Mouse (Mus musculus): Measurements from ENCODE around the gene Pde4a.
"Not testable (repeated sequence)": the region's sequence is repeated elsewhere in the genome, so short reads cannot be mapped to it uniquely, and the experiment has no call there.

The Pde4a gene

GRCm38 (mm10) chr9:21216050-21216841, 50.7 kb downstream of the Pde4a start:
- in situ Hi-C loops (cut with MboI; ENCODE audit: low sequenced_read_pairs) = no loop called here

GRCm38 (mm10) chr9:21219820-21220219, 54.3 kb downstream of the Pde4a start:
- in situ Hi-C loops (cut with MboI; ENCODE audit: low sequenced_read_pairs) = no loop called here

- in situ Hi-C loops (cut with MboI; ENCODE audit: low sequenced_read_pairs) = no loop called here
Observed at GRCm38 (mm10) chr9:21220490-21221382, 55.2 kb downstream of the Pde4a start.

GRCm38 (mm10) chr9:21221383-21221929, 55.9 kb downstream of the Pde4a start:
- in situ Hi-C loops (cut with MboI; ENCODE audit: low sequenced_read_pairs) = no loop called here

GRCm38 (mm10) chr9:21223490-21223889, 58.0 kb downstream of the Pde4a start:
- in situ Hi-C loops (cut with MboI; ENCODE audit: low sequenced_read_pairs) = not testable (repeated sequence)

- in situ Hi-C loops (cut with MboI; ENCODE audit: low sequenced_read_pairs) = no loop called here
Observed at GRCm38 (mm10) chr9:21223906-21224305, 58.4 kb downstream of the Pde4a start.

- in situ Hi-C loops (cut with MboI; ENCODE audit: low sequenced_read_pairs) = no loop called here
Observed at GRCm38 (mm10) chr9:21224576-21225414, 59.3 kb downstream of the Pde4a start.

GRCm38 (mm10) chr9:21225415-21225758, 59.9 kb downstream of the Pde4a start:
- in situ Hi-C loops (cut with MboI; ENCODE audit: low sequenced_read_pairs) = no loop called here

- in situ Hi-C loops (cut with MboI; ENCODE audit: low sequenced_read_pairs) = no loop called here
Observed at GRCm38 (mm10) chr9:21227342-21227741, 61.8 kb downstream of the Pde4a start.

GRCm38 (mm10) chr9:21231551-21231950, 66.0 kb downstream of the Pde4a start:
- in situ Hi-C loops (cut with MboI; ENCODE audit: low sequenced_read_pairs) = no loop called here

GRCm38 (mm10) chr9:21232867-21233266, 67.4 kb downstream of the Pde4a start:
- in situ Hi-C loops (cut with MboI; ENCODE audit: low sequenced_read_pairs) = no loop called here

- in situ Hi-C loops (cut with MboI; ENCODE audit: low sequenced_read_pairs) = no loop called here
Observed at GRCm38 (mm10) chr9:21233366-21233765, 67.9 kb downstream of the Pde4a start.

GRCm38 (mm10) chr9:21233805-21234204, 68.3 kb downstream of the Pde4a start:
- in situ Hi-C loops (cut with MboI; ENCODE audit: low sequenced_read_pairs) = no loop called here

GRCm38 (mm10) chr9:21235341-21235740, 69.8 kb downstream of the Pde4a start:
- in situ Hi-C loops (cut with MboI; ENCODE audit: low sequenced_read_pairs) = no loop called here

GRCm38 (mm10) chr9:21236991-21237367, 71.5 kb downstream of the Pde4a start:
- in situ Hi-C loops (cut with MboI; ENCODE audit: low sequenced_read_pairs) = no loop called here

GRCm38 (mm10) chr9:21237368-21238003, 72.0 kb downstream of the Pde4a start:
- in situ Hi-C loops (cut with MboI; ENCODE audit: low sequenced_read_pairs) = no loop called here

GRCm38 (mm10) chr9:21238004-21238732, 72.7 kb downstream of the Pde4a start:
- in situ Hi-C loops (cut with MboI; ENCODE audit: low sequenced_read_pairs) = no loop called here

GRCm38 (mm10) chr9:21238733-21239464, 73.4 kb downstream of the Pde4a start, which contains the start of gene Keap1:
Keap1 (minus strand) TSS chr9:21239361.
- in situ Hi-C loops (cut with MboI; ENCODE audit: low sequenced_read_pairs) = no loop called here

- in situ Hi-C loops (cut with MboI; ENCODE audit: low sequenced_read_pairs) = no loop called here
Observed at GRCm38 (mm10) chr9:21239465-21239848, 73.9 kb downstream of the Pde4a start.
